Mouse (Mus musculus) erythroblast, embryonic 14.5 days (primary cell): ENCODE data around the gene Cdk6.

Source experiments
- GATA1 ChIP-seq: IDR thresholded peaks from 2 replicates; pipeline ENCODE4 v1.6.1; 2012; ENCODE audit warnings: low read length, inconsistent platforms, mixed read lengths
- TAL1 ChIP-seq: IDR thresholded peaks from 3 replicates; pipeline ENCODE4 v1.6.1; 2012; ENCODE audit warnings: low read length, inconsistent platforms, mixed read lengths

- TF ChIP-seq TAL1, result no peak
- TF ChIP-seq GATA1, result no peak
Measured at GRCm38 (mm10) chr5:3461401-3461800, 120.1 kb downstream of the Cdk6 start.
